Mouse (Mus musculus) heart, embryonic 13.5 days (tissue): ENCODE results near the gene Timp3. TPM values are rescaled to one million over a fixed set of nuclear protein-coding genes. Genes with fewer than 3 reads are reported as not detected.

Experiments
- ATAC-seq: fragments of 200-750 bp; cut with Nextera tagmentation; 2 replicates; pipeline ENCODE4 v1.8.0; 2017; ENCODE audit warnings: moderate TSS enrichment; ENCODE audit not compliant: insufficient number of reproducible peaks, low FRiP score, low TSS enrichment; ENCODE audit errors: extremely low read depth
- H3K27ac ChIP-seq: fragments of 300-500 bp; sonication (generic); replicated peaks from 2 replicates; pipeline ENCODE4 v1.5.1; 2015; ENCODE audit warnings: moderate library complexity, mild to moderate bottlenecking, inconsistent platforms
- H3K27me3 ChIP-seq: fragments of 300-500 bp; sonication (generic); replicated peaks from 2 replicates; pipeline ENCODE4 v1.6.1; 2015; ENCODE audit warnings: mild to moderate bottlenecking, inconsistent platforms
- H3K36me3 ChIP-seq: fragments of 300-500 bp; sonication (generic); 2 replicates; pipeline ENCODE4 v1.6.1; 2015; ENCODE audit warnings: mild to moderate bottlenecking, inconsistent platforms
- H3K4me1 ChIP-seq: fragments of 300-500 bp; sonication (generic); 2 replicates; pipeline ENCODE4 v1.6.1; 2015; ENCODE audit warnings: inconsistent platforms
- H3K4me2 ChIP-seq: fragments of 300-500 bp; sonication (generic); 2 replicates; pipeline ENCODE4 v1.6.1; 2015; ENCODE audit warnings: inconsistent platforms, mild to moderate bottlenecking, moderate library complexity
- H3K4me3 ChIP-seq: fragments of 300-500 bp; sonication (generic); 2 replicates; pipeline ENCODE4 v1.5.1; 2015; ENCODE audit warnings: moderate library complexity, mild to moderate bottlenecking, inconsistent platforms
- H3K9ac ChIP-seq: fragments of 300-500 bp; sonication (generic); 2 replicates; pipeline ENCODE4 v1.6.1; 2015; ENCODE audit warnings: inconsistent platforms, mild to moderate bottlenecking, moderate library complexity
- H3K9me3 ChIP-seq: fragments of 300-500 bp; sonication (generic); 2 replicates; pipeline ENCODE4 v1.6.1; 2016; ENCODE audit warnings: inconsistent platforms
- WGBS: fragments of 180-500 bp; shearing (Covaris S2); methylation state at CpG from one replicate; pipeline ENCODE4 v1.1.7; 2015; ENCODE audit warnings: mixed read lengths; 5-methylcytosine and 5-hydroxymethylcytosine counted together
- polyA plus RNA-seq: library from polyadenylated mRNA; unstranded; fragments of >200 nt; fragmentation: Nextera tagmentation; extraction: Ambion mirVana; gene quantifications from 2 replicates; pipeline ENCODE4 v1.2.1, GENCODE M21; 2015

Timp3 gene
- polyA plus RNA-seq, 1 experiment from 2014 or later = 69.3 TPM

DNA sequence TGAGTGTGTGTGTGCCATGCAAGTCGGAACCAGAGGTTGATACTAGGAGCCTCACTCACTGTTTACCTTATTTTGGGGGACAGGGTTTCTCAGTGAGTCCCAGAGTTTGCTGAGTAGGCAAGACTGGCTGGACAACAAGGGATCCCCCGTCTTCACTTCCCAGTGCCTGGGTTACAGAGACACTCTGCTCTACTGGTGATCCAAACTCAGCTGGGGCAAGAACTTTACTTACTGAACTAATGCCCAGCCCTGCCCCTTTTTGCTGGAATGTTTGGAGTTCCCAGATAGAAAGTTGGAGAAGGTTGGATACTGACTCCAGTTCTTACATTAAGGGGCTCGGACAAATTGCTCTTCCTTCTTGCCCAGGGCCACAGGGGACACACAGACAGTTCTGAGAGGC is 89.2 kb downstream of the Timp3 start:
- ATAC-seq = no peak
- Histone ChIP-seq H3K4me1 (peaks cover 32% of the 10 kb centered on the region), H3K9ac (no peak overlapping the region), H3K36me3 (no peaks in the 10 kb centered on the region), H3K4me2 (no peak overlapping the region), H3K4me3 (no peak overlapping the region), H3K9me3 (no peaks in the 10 kb centered on the region), H3K27me3 (no peaks in the 10 kb centered on the region), H3K27ac (no peak overlapping the region)
- WGBS = 78% methylated on average over 3 of the region's 3 CpGs

DNA sequence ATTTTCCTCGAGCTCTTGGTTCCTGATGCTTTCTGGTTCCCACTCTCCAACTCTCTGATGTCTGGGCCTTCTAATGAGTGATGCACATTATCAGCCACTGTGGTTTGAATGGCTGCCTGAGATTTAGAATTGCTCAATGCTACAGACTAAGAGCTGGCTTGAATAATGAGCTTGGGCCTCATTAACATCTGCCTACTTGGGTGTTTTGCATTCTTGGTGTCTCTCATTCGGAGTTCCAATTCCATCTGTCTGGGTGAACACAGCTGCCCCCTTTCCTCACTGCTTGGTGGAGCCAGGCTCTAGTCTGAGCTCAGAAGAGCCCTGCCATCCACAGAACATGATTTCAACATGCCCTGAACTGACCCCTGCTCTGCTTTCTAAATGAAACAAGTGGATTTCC is 89.7 kb downstream of the Timp3 start:
- H3K4me1 ChIP-seq = peaks cover 32% of the 10 kb centered on the region
- H3K4me3 ChIP-seq = no peak overlapping the region
- H3K27me3 ChIP-seq = no peaks in the 10 kb centered on the region
- H3K9ac ChIP-seq = no peak overlapping the region
- no peak overlapping the region for H3K4me2 ChIP-seq
- WGBS = 68% methylated on average over 2 of the region's 2 CpGs
- peaks cover 4% of the 10 kb centered on the region; the same call in 1 of the 2 replicates for H3K9me3 ChIP-seq
- no peak overlapping the region for H3K27ac ChIP-seq
- no peaks in the 10 kb centered on the region for H3K36me3 ChIP-seq
- ATAC-seq = no peak

- Histone ChIP-seq H3K4me2 (no peak overlapping the region), H3K9me3 (peaks cover 4% of the 10 kb centered on the region; the same call in 1 of the 2 replicates), H3K27me3 (no peaks in the 10 kb centered on the region), H3K4me1 (peaks cover 15% of the 10 kb centered on the region), H3K36me3 (no peaks in the 10 kb centered on the region), H3K9ac (no peak overlapping the region), H3K4me3 (no peak overlapping the region), H3K27ac (no peak overlapping the region)
- ATAC-seq = no peak
- 72% methylated on average over 3 of the region's 3 CpGs for WGBS
Measured at GRCm38 (mm10) chr10:86392399-86392798, 92.2 kb downstream of the Timp3 start.

DNA sequence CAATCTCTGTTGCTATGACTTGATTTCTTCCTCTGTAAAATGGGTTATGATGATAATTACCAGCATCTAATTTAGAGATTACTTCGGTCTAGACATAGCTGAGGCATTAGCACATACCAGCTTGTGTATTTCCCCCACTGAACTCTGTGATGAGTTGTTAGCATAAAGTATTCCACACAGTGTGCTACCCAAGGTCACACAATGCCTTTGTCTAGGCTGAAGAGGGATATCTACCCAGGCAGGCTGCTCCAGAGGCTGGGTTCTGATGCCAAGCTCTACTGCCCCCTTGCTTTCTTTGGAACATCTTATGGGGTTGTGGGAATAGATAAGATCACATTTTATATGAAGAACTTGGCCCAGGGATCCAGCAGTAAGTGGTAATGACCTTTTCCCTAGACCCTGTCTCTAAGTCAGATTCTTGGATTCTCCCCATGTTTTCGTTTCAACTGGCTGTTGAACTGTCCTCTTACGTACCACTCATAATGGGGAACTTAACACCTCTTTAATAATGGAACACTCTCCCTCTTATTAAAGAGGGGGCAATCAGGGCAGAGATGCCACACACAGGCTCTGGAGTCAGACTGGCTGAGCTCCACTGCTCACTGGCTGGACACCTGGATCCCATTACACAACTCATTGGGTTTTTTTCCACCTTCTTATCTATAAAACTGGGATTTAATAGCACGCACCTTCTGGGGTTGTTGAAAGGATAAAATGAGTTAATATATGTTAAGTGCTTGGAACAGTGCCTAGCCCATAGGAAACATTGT is 97.6 kb downstream of the Timp3 start:
- Histone ChIP-seq H3K4me1 (peaks cover 9% of the 10 kb centered on the region), H3K27me3 (no peaks in the 10 kb centered on the region), H3K36me3 (no peaks in the 10 kb centered on the region), H3K4me3 (no peak overlapping the region), H3K4me2 (no peak overlapping the region), H3K27ac (no peak overlapping the region), H3K9me3 (peaks cover 4% of the 10 kb centered on the region; the same call in 1 of the 2 replicates), H3K9ac (no peak overlapping the region)
- WGBS = 50% methylated on average over 4 of the region's 4 CpGs
- no peak for ATAC-seq

DNA sequence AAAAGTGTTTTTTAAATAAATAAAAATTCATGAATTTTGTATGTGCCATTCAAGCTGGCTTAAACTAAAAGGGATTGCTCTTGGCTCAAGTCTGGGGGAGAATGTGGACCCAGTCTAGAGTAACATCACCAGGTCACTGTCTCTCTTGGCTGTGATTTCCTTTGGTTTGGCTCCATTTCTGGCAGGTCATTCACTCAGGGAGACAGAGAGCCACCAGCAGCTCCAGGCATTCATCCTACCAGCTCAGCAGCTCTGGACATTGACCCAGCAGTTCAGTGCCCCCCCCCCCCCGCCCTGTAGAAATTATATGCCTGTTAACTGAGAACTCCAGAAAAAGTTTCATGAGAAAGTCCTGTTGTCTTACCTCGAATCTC is 98.2 kb downstream of the Timp3 start:
- Histone ChIP-seq H3K9ac (no peak overlapping the region), H3K9me3 (peaks cover 4% of the 10 kb centered on the region; the same call in 1 of the 2 replicates), H3K27me3 (no peaks in the 10 kb centered on the region), H3K4me3 (no peak overlapping the region), H3K27ac (no peak overlapping the region), H3K4me2 (no peak overlapping the region), H3K36me3 (no peaks in the 10 kb centered on the region), H3K4me1 (peaks cover 9% of the 10 kb centered on the region)
- 46% methylated on average over 2 of the region's 2 CpGs for WGBS
- ATAC-seq = no peak

Other genes starting within 250 kb of the Timp3 start
- gene Syn3, start 198.5 kb downstream of the Timp3 start, polyA plus RNA-seq = 0.73 and 1.5 TPM in 2 replicates